Mouse (Mus musculus): ENCODE data around the gene Kctd10.

DNA sequence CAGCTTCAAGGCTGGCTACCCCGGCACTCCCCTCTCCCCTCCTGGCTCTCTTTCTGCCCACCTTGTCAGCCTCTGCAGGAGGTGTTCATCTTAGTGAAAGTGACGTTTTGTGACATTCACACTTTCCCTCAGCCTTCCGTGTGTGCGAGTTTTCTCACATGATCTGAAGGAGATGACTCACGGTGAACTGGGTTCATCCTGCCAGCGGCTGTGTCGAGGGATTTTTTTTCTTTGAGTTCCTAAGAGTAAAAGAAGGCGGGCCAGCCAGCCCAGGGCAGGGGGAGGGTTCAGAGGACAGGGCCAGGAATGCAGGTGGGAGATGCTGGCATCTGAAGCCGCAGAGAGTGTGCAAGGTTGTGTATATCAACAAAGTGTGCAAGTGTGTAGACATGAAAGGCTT, 12.9 kb upstream of the Kctd10 start:
- TF ChIP-seq CTCF (IDR thresholded peaks at IDR 0.05; ENCODE audit: borderline replicate concordance, control insufficient read depth, extremely low read depth, insufficient read depth, low read length, poor library complexity): no peak
- no peak for TF ChIP-seq POLR2A (IDR thresholded peaks at IDR 0.05; ENCODE audit: control insufficient read depth, extremely low read depth, insufficient read depth, low read length, poor library complexity)

All from thymus, adult 2 months (tissue).